Mouse (Mus musculus): Measurements from ENCODE around the gene Exosc5.

GRCm38 (mm10) chr7:25644631-25645030, 14.3 kb upstream of the Exosc5 start:
- TF ChIP-seq EP300 (IDR thresholded peaks at IDR 0.05; ENCODE audit: insufficient read depth, low read depth, low read length) (no peak), CTCF (IDR thresholded peaks at IDR 0.05) (no peak), POLR2A (IDR thresholded peaks at IDR 0.05; ENCODE audit: insufficient read depth, low read depth, low read length) (no peak)

Measured in heart, adult 2 months (tissue).